Mouse (Mus musculus) forebrain, embryonic 12.5 days (tissue): ENCODE results near the gene Cstf1. TPM values are rescaled to one million over a fixed set of nuclear protein-coding genes. Genes with fewer than 3 reads are reported as not detected.

Source experiments
- polyA plus RNA-seq: library from polyadenylated mRNA; unstranded; fragments of >200 nt; fragmentation: Nextera tagmentation; extraction: Ambion mirVana; gene quantifications from 2 replicates; pipeline ENCODE4 v1.2.1, GENCODE M21; 2016

Gene Cstf1
- polyA plus RNA-seq, 1 experiment from 2014 or later, result 44.1 TPM

Other genes with a start within 250 kb of the Cstf1 start
- 0.09 TPM in 1 of 2 replicates, not detected in the other for gene Mc3r, start 122.2 kb upstream of the Cstf1 start, polyA plus RNA-seq
- gene Fam210b, start 25.1 kb upstream of the Cstf1 start, polyA plus RNA-seq, result 22.4 and 24.1 TPM in 2 replicates
- gene Aurka, start 146 bp upstream of the Cstf1 start, polyA plus RNA-seq, result 136 and 146 TPM in 2 replicates
- 0.17 and 0.18 TPM in 2 replicates for gene Cass4, start 23.1 kb downstream of the Cstf1 start, polyA plus RNA-seq
- gene Rtf2, start 69.9 kb downstream of the Cstf1 start, polyA plus RNA-seq, result 86.9 and 93.5 TPM in 2 replicates
- gene Gcnt7, start 87.9 kb downstream of the Cstf1 start, polyA plus RNA-seq, result 2.1 and 2.2 TPM in 2 replicates
- 0.38 and 0.81 TPM in 2 replicates for gene Fam209, start 101.8 kb downstream of the Cstf1 start, polyA plus RNA-seq
- 35.0 and 35.8 TPM in 2 replicates for gene Tfap2c, start 178.9 kb downstream of the Cstf1 start, polyA plus RNA-seq